Mouse (Mus musculus) bone marrow, adult 2 months (tissue): Measurements from ENCODE around the gene Jun. TPM values are rescaled to one million over a fixed set of nuclear protein-coding genes. Genes with fewer than 3 reads are reported as not detected.
A peak's percentile ranks its signal among the peaks of the same experiment; 100 is the strongest.

ENCODE experiments used
- H3K27ac ChIP-seq: fragments of 200-500 bp; 2 replicates; pipeline ENCODE4 v1.5.1; 2012; ENCODE audit warnings: low read depth, mild to moderate bottlenecking, control low read depth, inconsistent platforms, low read length; ENCODE audit not compliant: control insufficient read depth, poor library complexity, insufficient read depth
- H3K4me1 ChIP-seq: fragments of 200-500 bp; 2 replicates; pipeline ENCODE4 v1.6.1; 2011; ENCODE audit warnings: low read length; ENCODE audit not compliant: control insufficient read depth, insufficient read depth
- H3K4me3 ChIP-seq: fragments of 200-500 bp; replicated peaks from 2 replicates; pipeline ENCODE3; 2011; ENCODE audit warnings: mild to moderate bottlenecking, low read depth, low read length, control low read depth; ENCODE audit not compliant: control insufficient read depth
- CTCF ChIP-seq: fragments of 200-500 bp; IDR thresholded peaks from 2 replicates; pipeline ENCODE4 v1.5.1; 2011; ENCODE audit warnings: low read length, control low read depth; ENCODE audit not compliant: control insufficient read depth, insufficient read depth
- POLR2A ChIP-seq: fragments of 200-500 bp; IDR thresholded peaks from 2 replicates; pipeline ENCODE4 v1.6.1; 2011; ENCODE audit warnings: low read depth, mild to moderate bottlenecking, control low read depth, low read length, borderline replicate concordance; ENCODE audit not compliant: control insufficient read depth
- WGBS: fragments of 180-500 bp; shearing (Covaris S2); methylation state at CpG from one replicate; pipeline ENCODE4 v1.1.7; 2018; 5-methylcytosine and 5-hydroxymethylcytosine counted together
- polyA plus RNA-seq: library from polyadenylated mRNA; stranded (reverse); fragments of >200 nt; gene quantifications from 2 replicates; pipeline ENCODE4 v1.2.4, GENCODE M21; 2011; ENCODE audit warnings: low replicate concordance; ENCODE audit not compliant: missing spikeins, insufficient read depth, insufficient read length

Jun gene
- polyA plus RNA-seq = 2.0 and 6.9 TPM in 2 replicates

DNA sequence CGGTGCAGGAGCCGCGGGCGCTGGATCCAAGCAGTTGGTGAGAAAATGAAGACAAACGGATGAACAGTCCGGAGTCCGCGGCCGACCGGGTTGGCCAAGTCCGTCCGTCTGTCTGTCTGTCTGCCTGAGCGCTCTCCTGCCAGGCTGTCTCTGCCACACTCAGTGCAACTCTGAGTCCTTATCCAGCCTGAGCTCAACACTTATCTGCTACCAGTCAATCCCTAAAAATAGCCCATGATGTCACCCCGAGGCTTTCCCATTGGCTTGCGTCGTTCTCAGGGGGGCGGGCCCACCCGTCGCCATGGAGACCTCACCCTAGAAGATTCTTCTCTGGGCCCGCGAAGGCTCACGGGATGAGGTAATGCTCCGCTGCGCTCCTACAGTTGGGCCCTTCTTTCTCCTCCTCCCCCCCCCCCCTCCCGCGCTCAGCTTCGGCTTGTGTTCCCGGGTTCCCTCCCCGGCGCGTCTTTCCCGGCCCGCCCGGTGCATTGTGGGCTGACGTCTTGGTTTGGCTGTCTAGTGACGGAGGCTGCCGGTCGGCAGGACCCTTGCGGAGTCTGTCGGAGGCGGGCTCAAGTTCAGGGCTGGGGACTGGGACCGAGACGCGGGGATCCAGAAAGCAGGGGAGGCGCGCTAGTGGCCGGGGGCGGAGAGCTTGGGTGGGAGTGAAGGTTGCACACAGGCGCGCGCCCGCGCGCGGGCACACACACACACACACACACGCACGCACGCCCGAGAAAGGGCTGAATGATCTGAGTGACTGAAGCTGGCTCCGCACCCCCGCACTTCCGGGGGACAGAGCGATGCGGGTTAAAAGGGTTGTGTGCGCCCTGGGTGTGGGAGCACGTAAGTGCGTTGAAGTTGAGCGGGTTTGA is at the start of gene Jun:
Gene Jun, minus strand, starts transcription at position 198 of the 875 bp plus-strand sequence.
- peak; percentile 94 for TF ChIP-seq POLR2A
- TF ChIP-seq CTCF = no peak
- H3K27ac ChIP-seq = peak within 1 kb of the TSS; percentile 92
- peaks cover 3% of the 10 kb centered on the region; the same call in 1 of the 2 replicates for H3K4me1 ChIP-seq
- WGBS = under 1% methylated on average over 68 of the region's 68 CpGs
- H3K4me3 ChIP-seq = peak within 1 kb of the TSS; percentile 79

DNA sequence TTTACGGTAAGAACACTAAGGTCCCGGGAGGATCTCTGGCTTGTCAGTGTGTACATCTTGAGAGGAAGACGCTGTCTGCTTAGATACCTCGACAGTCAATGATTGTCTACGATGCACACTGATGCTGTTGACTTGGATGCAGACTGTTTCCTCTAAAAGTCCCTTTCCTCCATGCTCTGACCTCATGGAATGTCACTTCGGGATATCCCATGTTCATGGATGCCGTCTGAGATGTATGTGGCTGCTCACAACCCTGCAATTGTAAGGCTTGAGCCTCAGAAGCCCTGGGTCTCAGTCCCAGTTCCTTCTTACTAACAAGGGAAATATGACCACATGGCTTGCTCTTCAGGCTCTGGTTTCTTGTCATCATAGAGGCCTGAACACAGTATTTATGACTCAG is 49.7 kb upstream of the Jun start:
- TF ChIP-seq CTCF (no peak), POLR2A (no peak)
- H3K4me3 ChIP-seq = no peak overlapping the region
- H3K27ac ChIP-seq = no peak overlapping the region
- 88% methylated on average over 7 of the region's 7 CpGs for WGBS
- H3K4me1 ChIP-seq = peaks cover under 1% of the 10 kb centered on the region; the same call in 1 of the 2 replicates

DNA sequence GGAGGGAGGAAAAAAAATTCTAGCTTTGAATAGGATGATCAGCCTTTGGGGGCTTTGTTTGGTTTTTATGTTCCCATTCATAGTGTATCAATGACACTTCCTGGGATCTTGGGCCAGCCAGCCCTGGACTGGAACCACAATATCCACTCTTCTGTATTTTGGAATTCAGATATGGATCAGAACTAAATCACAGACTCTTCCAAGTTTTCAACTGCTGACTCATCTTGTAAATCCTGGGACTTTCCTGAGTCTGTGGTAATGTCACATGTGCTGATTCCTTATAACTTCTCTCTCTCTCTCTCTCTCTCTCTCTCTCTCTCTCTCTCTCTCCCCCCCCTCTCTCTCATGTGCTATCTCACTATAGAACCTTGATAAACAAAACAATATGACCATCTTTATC is 48.7 kb upstream of the Jun start:
- H3K4me3 ChIP-seq = no peak overlapping the region
- TF ChIP-seq CTCF = no peak
- no peak overlapping the region for H3K27ac ChIP-seq
- H3K4me1 ChIP-seq = no peaks in the 10 kb centered on the region

DNA sequence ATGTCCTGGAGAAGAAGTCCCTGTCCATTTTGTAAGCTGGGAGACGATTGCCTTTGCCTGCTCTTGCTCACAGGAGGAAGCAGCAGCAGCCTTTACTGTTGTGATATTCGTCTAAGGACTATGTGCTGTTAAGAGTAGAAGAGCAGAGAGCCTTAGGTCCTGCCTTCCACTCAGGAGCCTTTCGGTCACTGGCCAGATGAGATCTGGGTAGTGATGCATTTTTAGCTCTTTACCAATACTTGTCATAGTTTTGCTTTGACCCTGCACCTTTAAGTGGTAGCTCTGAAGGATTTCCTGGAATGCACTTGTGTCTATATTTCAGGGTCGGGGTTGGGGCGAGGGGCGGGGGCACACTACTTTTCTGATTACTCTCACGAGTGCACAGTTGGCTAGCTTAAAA is 47.4 kb upstream of the Jun start:
- Histone ChIP-seq H3K27ac (no peak overlapping the region), H3K4me1 (no peaks in the 10 kb centered on the region), H3K4me3 (no peak overlapping the region)
- TF ChIP-seq CTCF (no peak), POLR2A (no peak)
- 66% methylated on average over 7 of the region's 7 CpGs for WGBS

DNA sequence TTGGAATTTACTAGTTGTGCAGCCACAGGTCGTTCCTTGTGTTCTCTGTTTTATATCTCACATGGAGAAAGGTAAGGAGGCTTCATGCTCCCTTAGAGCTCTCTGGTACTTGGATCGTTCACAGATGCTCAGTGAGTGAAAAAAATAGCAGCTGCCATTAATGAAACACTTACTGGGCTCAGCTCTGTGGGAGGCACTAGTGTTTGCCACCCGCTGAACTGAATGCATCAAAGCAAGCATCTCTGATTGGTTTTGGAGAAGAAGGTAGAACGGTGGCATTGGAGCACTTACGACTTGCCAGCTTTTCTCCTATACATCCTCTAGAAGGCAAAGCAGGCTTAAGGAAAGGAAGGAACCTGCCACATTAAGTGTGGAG is 46.7 kb upstream of the Jun start:
- 81% methylated on average over 5 of the region's 5 CpGs for WGBS
- Histone ChIP-seq H3K4me1 (no peaks in the 10 kb centered on the region), H3K27ac (no peak overlapping the region), H3K4me3 (no peak overlapping the region)
- no peak for TF ChIP-seq POLR2A
- no peak for TF ChIP-seq CTCF

DNA sequence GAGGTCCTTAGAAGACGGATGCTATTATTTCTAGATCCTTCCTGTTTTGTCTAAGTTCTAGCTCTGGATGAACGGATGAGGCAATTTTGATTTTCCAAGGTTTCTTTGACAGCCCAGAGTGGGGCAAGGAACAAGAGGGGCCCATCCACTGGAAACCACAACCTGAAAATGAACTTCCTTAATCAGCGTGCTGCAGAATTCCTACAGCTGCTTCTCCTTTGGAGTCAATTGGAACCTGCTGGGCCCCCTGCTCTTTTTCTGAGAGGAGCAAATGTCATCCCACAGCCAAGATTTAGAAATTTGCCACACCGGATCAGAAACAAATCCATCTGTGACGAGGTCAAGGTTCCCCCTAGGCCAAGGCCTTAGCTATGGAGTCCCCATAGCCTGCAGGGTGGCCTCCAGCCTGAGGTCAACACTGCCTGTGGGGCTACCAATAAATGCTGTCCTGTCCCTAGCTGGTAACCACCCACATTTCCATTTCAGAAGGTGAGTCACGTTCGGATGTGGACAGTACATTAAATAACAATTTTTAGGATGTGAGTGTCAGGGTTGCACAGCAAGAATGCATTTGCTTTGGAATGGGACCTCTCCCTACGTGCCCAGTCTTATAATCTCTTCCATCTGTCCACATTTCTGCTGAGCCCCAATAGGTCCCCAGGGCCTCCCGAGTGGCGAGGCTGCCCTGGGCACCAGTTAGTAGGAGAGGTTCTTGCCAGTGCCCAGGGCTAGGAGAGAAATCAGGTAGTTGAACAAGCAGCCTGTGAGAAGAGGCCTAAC is 46.1 kb upstream of the Jun start:
- 57% methylated on average over 10 of the region's 10 CpGs for WGBS
- Histone ChIP-seq H3K4me1 (no peaks in the 10 kb centered on the region), H3K27ac (no peak overlapping the region), H3K4me3 (no peak overlapping the region)
- no peak for TF ChIP-seq POLR2A
- TF ChIP-seq CTCF = no peak

DNA sequence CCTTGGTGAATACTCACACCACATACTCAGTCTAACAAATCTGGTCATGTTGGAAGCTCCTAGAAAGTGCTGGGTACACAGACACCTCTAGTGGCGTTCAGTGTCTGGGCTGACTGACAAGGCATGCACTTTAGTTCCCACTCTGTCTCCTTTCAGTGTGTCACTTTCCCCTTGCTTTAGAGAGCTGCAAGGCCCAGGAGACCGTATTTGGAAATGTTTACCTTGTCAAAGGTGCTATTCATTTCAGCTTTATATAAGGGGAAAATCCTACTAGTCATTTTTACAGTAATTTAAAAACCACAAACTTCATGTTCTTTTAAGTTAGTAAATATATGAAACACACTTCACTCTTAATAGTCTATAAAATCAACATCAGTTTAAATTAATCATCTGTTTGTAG is 44.7 kb upstream of the Jun start:
- no peak for TF ChIP-seq POLR2A
- TF ChIP-seq CTCF = no peak
- no peak overlapping the region for H3K27ac ChIP-seq
- 70% methylated on average over 2 of the region's 2 CpGs for WGBS
- no peaks in the 10 kb centered on the region for H3K4me1 ChIP-seq
- H3K4me3 ChIP-seq = no peak overlapping the region

DNA sequence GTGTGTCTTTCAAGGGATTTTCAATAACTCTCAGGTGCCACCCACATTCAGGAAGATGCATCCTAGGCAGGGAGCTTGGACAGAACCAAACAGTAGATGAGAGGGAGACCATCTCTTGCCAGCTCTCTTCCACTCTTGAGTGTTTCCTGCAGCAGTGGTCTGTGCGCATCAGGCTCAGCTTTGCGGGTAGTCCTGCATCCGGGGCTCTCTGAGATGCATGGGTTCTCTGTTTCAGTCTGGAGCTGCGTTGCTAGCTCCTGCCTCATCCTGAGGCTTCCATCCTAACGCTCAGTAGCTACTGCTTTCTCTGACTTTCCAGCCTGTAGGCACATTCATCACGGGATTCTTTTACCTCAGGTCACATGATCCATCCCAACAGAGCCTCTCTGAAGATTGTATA is 43.9 kb upstream of the Jun start:
- H3K27ac ChIP-seq = no peak overlapping the region
- no peaks in the 10 kb centered on the region for H3K4me1 ChIP-seq
- H3K4me3 ChIP-seq = no peak overlapping the region
- no peak for TF ChIP-seq POLR2A
- TF ChIP-seq CTCF = no peak
- WGBS = 84% methylated on average over 6 of the region's 6 CpGs
